Mouse (Mus musculus) liver, adult 2 months (tissue): ENCODE results near the gene Fam227a.

Source experiments
- CTCF ChIP-seq: fragments of 200-500 bp; IDR thresholded peaks from 2 replicates; pipeline ENCODE4 v1.5.1; 2011; ENCODE audit warnings: low read depth, low read length, control low read depth
- POLR2A ChIP-seq: fragments of 200-500 bp; IDR thresholded peaks from 2 replicates; pipeline ENCODE4 v1.6.1; 2011; ENCODE audit warnings: low read length, control low read depth; ENCODE audit not compliant: insufficient read depth; ENCODE audit errors: extremely low read depth

DNA sequence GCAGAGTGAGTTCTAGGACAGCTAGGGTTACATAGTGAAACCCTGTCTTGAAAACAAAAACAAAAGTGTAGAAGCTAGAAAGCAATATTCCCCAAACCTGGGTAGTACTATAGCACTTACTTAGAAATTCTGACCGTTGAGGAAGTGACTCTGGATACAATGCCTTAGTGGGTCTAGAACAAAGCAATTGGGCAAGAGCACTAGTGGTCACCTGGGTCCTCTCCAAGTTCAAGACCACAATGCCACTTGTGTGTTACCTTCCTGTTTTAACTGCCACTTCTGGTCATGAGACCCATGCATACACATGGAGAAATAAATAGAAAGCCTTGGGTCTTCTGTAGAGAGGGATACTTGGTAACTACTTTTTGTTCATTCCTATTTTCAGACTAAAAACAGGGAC is 60.0 kb downstream of the Fam227a start:
- TF ChIP-seq CTCF: no peak
- TF ChIP-seq POLR2A: no peak
